Mouse (Mus musculus): ENCODE results near the gene 6430531B16Rik.

GRCm38 (mm10) chr7:139956658-139957057 lies 21.9 kb downstream of the 6430531B16Rik start:
- TF ChIP-seq CTCF (IDR thresholded peaks at IDR 0.05 in 2 of 3, conservative IDR thresholded peaks at IDR 0.05 in 1 of 3; ENCODE audit: control insufficient read depth in 1 of 3, insufficient read depth in 1 of 3, low read depth in 2 of 3, low read length in 3 of 3, poor library complexity in 1 of 3, severe bottlenecking in 1 of 3) = no peak
- no peak for TF ChIP-seq MEF2A (IDR thresholded peaks at IDR 0.05; ENCODE audit: extremely low read depth, insufficient replicate concordance, low read depth, low read length, poor library complexity, severe bottlenecking)
- TF ChIP-seq TCF12 (IDR thresholded peaks at IDR 0.05; ENCODE audit: low read depth, low read length) = no peak
- TF ChIP-seq ZKSCAN1 (IDR thresholded peaks at IDR 0.05; ENCODE audit: low read depth, low read length) = no peak
